Mouse (Mus musculus): ENCODE results near the gene Slc30a1.

The Slc30a1 gene

GRCm38 (mm10) chr1:191896806-191897552, 9.6 kb upstream of the Slc30a1 start:
- DNase-seq (ENCODE audit: low spot score): no peak

- no peak for DNase-seq (ENCODE audit: low spot score)
These were observed 682 bp upstream of the Slc30a1 start for GRCm38 (mm10) chr1:191905637-191906533.

GRCm38 (mm10) chr1:191907431-191907810, 854 bp downstream of the Slc30a1 start:
- peak; percentile 86 for DNase-seq (ENCODE audit: low spot score)

GRCm38 (mm10) chr1:191908906-191909305, 2.3 kb downstream of the Slc30a1 start:
- DNase-seq (ENCODE audit: low spot score): no peak

GRCm38 (mm10) chr1:191909316-191909715, 2.7 kb downstream of the Slc30a1 start:
- no peak for DNase-seq (ENCODE audit: low spot score)

GRCm38 (mm10) chr1:191910646-191911045, 4.1 kb downstream of the Slc30a1 start:
- DNase-seq (ENCODE audit: low spot score): no peak

- peak; percentile 62 for DNase-seq (ENCODE audit: low spot score)
These were observed 4.6 kb downstream of the Slc30a1 start for GRCm38 (mm10) chr1:191911067-191911668.

- DNase-seq (ENCODE audit: low spot score): no peak
These were observed 8.1 kb downstream of the Slc30a1 start for GRCm38 (mm10) chr1:191914647-191915046.

GRCm38 (mm10) chr1:191915586-191915985, 9.0 kb downstream of the Slc30a1 start:
- no peak for DNase-seq (ENCODE audit: low spot score)

GRCm38 (mm10) chr1:191916876-191917275, 10.3 kb downstream of the Slc30a1 start:
- DNase-seq (ENCODE audit: low spot score): no peak

- no peak for DNase-seq (ENCODE audit: low spot score)
These were observed 12.8 kb downstream of the Slc30a1 start for GRCm38 (mm10) chr1:191919336-191919735.

- no peak for DNase-seq (ENCODE audit: low spot score)
These were observed 15.1 kb downstream of the Slc30a1 start for GRCm38 (mm10) chr1:191921701-191922100.

- no peak for DNase-seq (ENCODE audit: low spot score)
These were observed 18.9 kb downstream of the Slc30a1 start for GRCm38 (mm10) chr1:191925496-191925895.

- no peak for DNase-seq (ENCODE audit: low spot score)
These were observed 20.1 kb downstream of the Slc30a1 start for GRCm38 (mm10) chr1:191926681-191927080.

- no peak for DNase-seq (ENCODE audit: low spot score)
These were observed 21.8 kb downstream of the Slc30a1 start for GRCm38 (mm10) chr1:191928345-191928744.

GRCm38 (mm10) chr1:191929065-191929464, 22.5 kb downstream of the Slc30a1 start:
- no peak for DNase-seq (ENCODE audit: low spot score)

GRCm38 (mm10) chr1:191929897-191930524, 23.4 kb downstream of the Slc30a1 start:
- DNase-seq (ENCODE audit: low spot score): no peak

GRCm38 (mm10) chr1:191930525-191931105, 24.0 kb downstream of the Slc30a1 start:
- no peak for DNase-seq (ENCODE audit: low spot score)

- DNase-seq (ENCODE audit: low spot score): no peak
These were observed 25.9 kb downstream of the Slc30a1 start for GRCm38 (mm10) chr1:191932286-191932985.

GRCm38 (mm10) chr1:191932986-191933632, 26.5 kb downstream of the Slc30a1 start:
- no peak for DNase-seq (ENCODE audit: low spot score)

GRCm38 (mm10) chr1:191943638-191944037, 37.1 kb downstream of the Slc30a1 start:
- DNase-seq (ENCODE audit: low spot score): no peak
